Mouse (Mus musculus) kidney, embryonic 14.5 days (tissue): ENCODE results near the gene Zmym4. TPM values are rescaled to one million over a fixed set of nuclear protein-coding genes. Genes with fewer than 3 reads are reported as not detected.

Source experiments
- ATAC-seq: fragments of 200-750 bp; cut with Nextera tagmentation; 2 replicates; pipeline ENCODE4 v1.8.0; 2017; ENCODE audit warnings: moderate number of reproducible peaks, mild to moderate bottlenecking, moderate TSS enrichment, moderate library complexity; ENCODE audit not compliant: low FRiP score, low TSS enrichment
- H3K27ac ChIP-seq: fragments of 300-500 bp; sonication (generic); 2 replicates; pipeline ENCODE4 v1.5.1; 2014; ENCODE audit warnings: low read depth, mild to moderate bottlenecking, low read length, moderate library complexity, mixed read lengths
- H3K27me3 ChIP-seq: fragments of 300-500 bp; sonication (generic); 2 replicates; pipeline ENCODE4 v1.6.1; 2014; ENCODE audit warnings: mild to moderate bottlenecking, low read length; ENCODE audit not compliant: control insufficient read depth, insufficient read depth
- H3K36me3 ChIP-seq: fragments of 300-500 bp; sonication (generic); 2 replicates; pipeline ENCODE4 v1.6.1; 2014; ENCODE audit warnings: low read length, mixed read lengths; ENCODE audit not compliant: control insufficient read depth, insufficient read depth
- H3K4me1 ChIP-seq: fragments of 300-500 bp; sonication (generic); 2 replicates; pipeline ENCODE4 v1.6.1; 2014; ENCODE audit warnings: low read length, mixed read lengths; ENCODE audit not compliant: control insufficient read depth, insufficient read depth
- H3K4me2 ChIP-seq: fragments of 300-500 bp; sonication (generic); replicated peaks from 2 replicates; pipeline ENCODE4 v1.6.1; 2014; ENCODE audit warnings: low read depth, mild to moderate bottlenecking, low read length
- H3K4me3 ChIP-seq: fragments of 300-500 bp; sonication (generic); 2 replicates; pipeline ENCODE4 v1.5.1; 2014; ENCODE audit warnings: mild to moderate bottlenecking, low read length
- H3K9ac ChIP-seq: fragments of 300-500 bp; sonication (generic); 2 replicates; pipeline ENCODE4 v1.6.1; 2014; ENCODE audit warnings: low read depth, mild to moderate bottlenecking, low read length, moderate library complexity
- H3K9me3 ChIP-seq: fragments of 300-500 bp; sonication (generic); 2 replicates; pipeline ENCODE4 v1.6.1; 2016; ENCODE audit warnings: low read length; ENCODE audit not compliant: control insufficient read depth
- WGBS: fragments of 180-500 bp; shearing (Covaris S2); extraction: QIAGEN DNeasy Blood & Tissue Kit; methylation state at CpG from one replicate; pipeline ENCODE4 v1.1.7; 2014; 5-methylcytosine and 5-hydroxymethylcytosine counted together
- polyA plus RNA-seq: library from polyadenylated mRNA; unstranded; fragments of >200 nt; fragmentation: Nextera tagmentation; extraction: Ambion mirVana; gene quantifications from 2 replicates; pipeline ENCODE4 v1.2.1, GENCODE M21; 2014

The Zmym4 gene
- polyA plus RNA-seq, 1 experiment from 2014 or later, result 28.9 TPM

DNA sequence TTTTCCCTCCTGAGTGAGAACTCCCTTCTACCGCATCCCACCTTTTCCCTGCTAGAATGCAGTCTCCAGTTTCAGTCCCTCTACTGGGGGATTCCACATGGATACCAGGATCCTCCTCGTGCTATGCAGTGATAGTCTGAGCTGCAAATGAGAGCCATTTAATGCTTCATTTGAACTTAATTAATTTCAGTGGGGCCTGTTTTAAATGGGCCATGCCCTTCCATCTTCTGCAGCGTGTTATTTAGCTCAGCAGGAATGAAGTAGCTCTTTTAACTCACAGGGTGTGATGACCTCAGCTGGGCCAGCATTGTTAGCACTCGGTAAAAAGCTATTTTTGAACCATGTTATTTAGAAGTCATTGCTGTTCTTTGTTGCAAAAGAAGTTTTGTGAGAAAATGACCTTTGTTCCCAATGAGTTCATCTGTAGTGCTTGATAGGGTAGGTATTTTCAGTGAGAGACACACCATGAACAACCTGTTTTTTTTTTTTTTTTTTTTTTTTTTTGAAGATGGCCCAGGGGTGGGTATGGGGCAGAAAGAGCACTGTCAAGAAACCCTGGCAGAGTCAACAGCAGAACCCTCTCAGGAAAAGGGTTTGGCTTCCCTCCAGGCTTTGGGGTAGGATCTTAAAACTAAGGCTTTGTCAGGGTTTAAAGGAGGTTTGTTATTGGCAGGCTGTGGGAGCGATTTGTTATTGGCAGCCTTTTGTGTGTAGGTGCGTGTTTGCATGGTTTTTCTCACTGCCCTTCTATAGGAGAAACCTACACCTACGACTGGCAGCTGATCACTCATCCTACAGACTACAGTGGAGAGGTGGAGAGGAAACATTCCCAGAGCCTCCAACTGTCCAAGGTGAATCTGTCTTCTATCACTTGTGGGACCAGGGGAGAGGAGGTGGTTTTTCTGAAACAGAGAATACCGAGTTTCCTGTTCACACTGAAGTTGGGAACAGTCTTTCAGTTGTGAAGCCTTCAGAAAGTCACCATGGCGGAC is 144.7 kb downstream of the Zmym4 start:
- no peak overlapping the region for H3K27ac ChIP-seq
- H3K4me3 ChIP-seq, result no peak overlapping the region
- H3K4me1 ChIP-seq, result no peaks in the 10 kb centered on the region
- WGBS, result 65% methylated on average over 9 of the region's 9 CpGs
- no peak overlapping the region for H3K9ac ChIP-seq
- peak; percentile 49; the same call in 1 of the 2 replicates for ATAC-seq
- no peak overlapping the region for H3K4me2 ChIP-seq
- no peaks in the 10 kb centered on the region for H3K27me3 ChIP-seq
- H3K9me3 ChIP-seq, result no peaks in the 10 kb centered on the region
- H3K36me3 ChIP-seq, result 0 out of 2 replicates have a peak, but pooled peaks cover 4% of the 10 kb centered on the region

DNA sequence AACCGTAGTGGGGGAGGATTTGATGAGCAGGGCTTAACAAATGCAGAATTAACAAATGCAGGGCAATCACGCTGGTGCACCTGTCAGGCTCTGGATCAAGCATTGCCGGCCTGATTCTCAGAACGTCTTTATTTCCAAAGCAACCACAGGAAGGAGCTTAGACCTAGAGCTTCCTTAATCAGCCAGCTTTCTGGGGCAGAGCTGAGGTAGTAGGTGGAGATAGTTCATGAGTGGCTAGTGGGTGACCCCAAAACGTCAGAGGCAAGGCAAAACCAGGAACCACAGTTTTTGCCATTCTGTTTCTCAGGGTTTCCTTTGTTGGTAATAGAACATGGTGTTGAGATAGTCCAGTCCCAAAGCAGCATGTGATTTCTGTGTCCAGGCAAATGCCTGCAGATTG is 153.1 kb downstream of the Zmym4 start:
- H3K9ac ChIP-seq, result no peak overlapping the region
- no peak for ATAC-seq
- no peak overlapping the region for H3K4me3 ChIP-seq
- no peaks in the 10 kb centered on the region for H3K4me1 ChIP-seq
- peaks cover 12% of the 10 kb centered on the region; the same call in 1 of the 2 replicates for H3K36me3 ChIP-seq
- H3K9me3 ChIP-seq, result no peaks in the 10 kb centered on the region
- no peak overlapping the region for H3K4me2 ChIP-seq
- WGBS, result 73% methylated on average over 5 of the region's 5 CpGs
- H3K27me3 ChIP-seq, result no peaks in the 10 kb centered on the region
- H3K27ac ChIP-seq, result no peak overlapping the region

DNA sequence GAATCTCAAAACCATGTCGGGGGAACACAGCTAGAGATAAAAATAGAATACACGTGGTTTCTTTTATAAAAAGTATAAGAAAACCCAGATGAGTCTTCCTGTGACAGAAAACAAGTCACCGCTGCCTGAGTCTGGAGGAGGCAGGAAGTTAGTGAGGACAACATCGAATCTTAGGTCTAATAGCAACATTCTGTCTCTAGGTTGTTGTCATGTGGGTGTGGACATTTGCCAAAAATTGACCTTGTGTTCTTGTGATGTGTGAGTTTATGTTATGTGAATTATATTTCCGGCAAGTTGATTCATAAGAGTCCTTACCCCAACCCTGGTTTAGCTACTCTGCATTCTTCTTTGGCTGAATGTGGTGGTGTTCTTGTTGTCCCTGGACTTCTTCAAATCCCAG is 154.7 kb downstream of the Zmym4 start:
- Histone ChIP-seq H3K9ac (no peak overlapping the region), H3K36me3 (peaks cover 8% of the 10 kb centered on the region; the same call in 1 of the 2 replicates), H3K27me3 (no peaks in the 10 kb centered on the region), H3K27ac (no peak overlapping the region), H3K4me2 (no peak overlapping the region), H3K4me3 (no peak overlapping the region), H3K9me3 (no peaks in the 10 kb centered on the region), H3K4me1 (no peaks in the 10 kb centered on the region)
- WGBS, result 81% methylated on average over 5 of the region's 5 CpGs
- ATAC-seq, result no peak

Other genes starting within 250 kb of the Zmym4 start
- gene Tfap2e, start 231.9 kb downstream of the Zmym4 start, polyA plus RNA-seq, result not detected in 2 replicates
- gene Ncdn, start 214.7 kb downstream of the Zmym4 start, polyA plus RNA-seq, result 15.0 and 24.7 TPM in 2 replicates
- gene AU040320, start 214.6 kb downstream of the Zmym4 start, polyA plus RNA-seq, result 19.3 and 23.4 TPM in 2 replicates
- gene Sfpq, start 53.2 kb upstream of the Zmym4 start, polyA plus RNA-seq, result 152 and 179 TPM in 2 replicates
- gene Zmym1, start 93.0 kb upstream of the Zmym4 start, polyA plus RNA-seq, result 15.6 and 26.5 TPM in 2 replicates
- 14.4 and 20.4 TPM in 2 replicates for gene Zmym6, start 109.2 kb upstream of the Zmym4 start, polyA plus RNA-seq
- 22.1 and 25.4 TPM in 2 replicates for gene Tmem35b, start 155.6 kb upstream of the Zmym4 start, polyA plus RNA-seq
- gene Dlgap3, start 201.1 kb upstream of the Zmym4 start, polyA plus RNA-seq, result 0.69 and 0.79 TPM in 2 replicates